Mouse (Mus musculus) thymus, postnatal 10 days (tissue): ENCODE results near the gene Pde4dip.
A peak's percentile ranks its signal among the peaks of the same experiment; 100 is the strongest.

Experiments
- DNase-seq, 2 experiments: peaks; one replicate each; pipeline ENCODE4 v3.0.0; 2021; ENCODE audit warnings: low spot score in 2 of 2

Pde4dip gene

DNA sequence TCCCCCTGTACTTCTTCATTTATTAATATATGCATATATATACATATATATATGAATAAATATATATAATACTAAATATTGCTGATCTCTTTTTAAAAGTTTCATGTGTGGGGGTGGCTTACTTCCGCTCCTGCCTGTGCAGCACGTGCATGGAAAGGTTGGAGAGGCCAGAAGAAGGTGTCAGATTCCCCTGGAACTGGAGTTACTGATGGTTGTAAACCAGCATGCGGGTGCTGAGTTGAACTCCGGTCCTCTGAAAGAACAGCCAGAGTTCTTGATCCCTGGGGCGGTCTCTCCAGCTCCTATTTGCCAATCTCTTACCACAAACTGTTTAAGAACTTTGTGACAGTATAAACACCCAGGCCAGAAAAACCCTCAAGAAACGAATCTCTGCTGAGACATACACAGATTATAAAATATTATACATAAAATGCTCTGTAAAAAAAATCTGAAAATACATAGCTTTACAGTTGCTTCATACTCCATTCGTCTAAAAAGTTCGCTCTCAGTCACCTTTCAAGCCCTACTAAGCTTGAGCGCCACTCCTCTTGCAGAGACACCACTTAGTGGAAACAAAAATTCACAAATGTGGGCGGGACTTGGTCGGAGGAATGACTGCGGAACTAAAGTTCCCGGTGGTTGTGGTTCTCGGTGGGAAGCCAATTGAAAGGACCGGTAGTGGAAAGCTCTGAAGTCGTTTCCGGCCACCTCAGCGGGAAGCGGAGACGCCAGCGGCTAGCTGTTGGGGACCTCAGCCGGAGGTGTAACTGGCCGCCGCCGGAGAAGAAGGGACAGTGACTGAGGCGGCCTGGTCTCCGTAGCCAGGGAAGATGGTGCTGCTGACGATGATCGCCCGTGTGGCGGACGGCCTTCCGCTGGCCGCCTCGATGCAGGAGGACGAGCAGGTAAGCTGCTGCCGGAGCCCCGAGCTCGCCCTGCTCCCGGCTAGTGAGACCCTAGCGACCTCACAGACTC, 12.3 kb upstream of the Pde4dip start, which contains the start of gene Sec22b:
TSS of gene Sec22b (plus strand) at position 675 of the 975 bp plus-strand sequence.
- peak; percentile 74 to 82 for DNase-seq

DNA sequence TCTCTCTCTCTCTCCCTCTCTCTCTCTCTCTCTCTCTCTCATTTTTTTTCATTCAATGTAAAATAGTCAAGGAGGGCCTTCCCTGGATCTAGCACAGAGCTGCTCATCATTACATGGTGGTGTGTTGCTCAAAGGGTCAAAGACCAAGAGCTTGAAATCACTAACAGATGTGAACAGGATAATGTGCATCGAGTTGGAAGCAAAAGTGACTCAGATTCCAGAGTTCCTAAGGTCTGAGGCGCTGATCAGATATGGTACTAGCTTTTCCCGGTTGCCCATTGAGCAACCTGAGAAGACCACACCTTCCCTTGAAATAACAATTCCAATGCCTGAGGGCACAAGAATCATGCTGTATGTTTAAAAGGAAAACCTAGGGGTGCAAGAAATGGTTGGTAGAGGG, 9.9 kb upstream of the Pde4dip start:
- no peak for DNase-seq

DNA sequence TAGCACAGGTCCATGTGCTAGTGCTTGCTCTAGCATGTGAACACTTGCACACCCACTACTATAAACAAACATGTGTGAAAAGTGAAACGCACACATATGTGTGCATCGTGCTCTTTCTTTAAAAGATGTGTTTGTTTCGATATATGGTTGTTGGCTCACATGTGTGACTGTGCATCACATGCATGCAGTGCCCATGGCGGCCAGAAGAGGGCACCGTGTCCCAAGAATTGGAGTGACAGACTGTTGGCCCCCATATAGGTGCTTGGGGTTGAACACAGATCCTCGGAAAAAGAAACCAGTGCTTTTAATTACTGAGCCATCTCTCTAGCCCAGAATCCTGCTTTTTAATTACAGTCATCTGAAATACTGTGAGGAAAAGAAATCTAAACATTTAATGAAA, 6.2 kb upstream of the Pde4dip start:
- DNase-seq: peak in 1 of 2 experiments; percentile 48

DNA sequence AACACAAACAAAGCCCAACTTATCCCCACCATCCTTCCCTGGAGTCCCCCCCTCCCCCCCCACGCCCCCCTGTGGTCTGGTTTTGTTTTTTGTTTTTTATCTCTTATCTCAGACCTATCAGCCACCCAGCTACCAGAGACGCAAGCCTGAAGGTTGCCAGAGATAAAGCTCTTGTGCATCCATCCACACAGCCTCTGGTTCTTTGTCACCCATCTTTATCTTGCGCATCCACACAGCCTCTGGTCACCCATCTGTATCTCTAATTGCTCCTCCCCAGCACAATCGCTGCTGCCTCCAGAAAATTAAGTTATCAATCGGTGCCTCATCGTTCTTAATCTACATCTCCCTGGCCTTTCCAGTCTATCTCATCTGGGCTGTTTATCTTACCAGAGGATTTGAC, 1.7 kb upstream of the Pde4dip start:
- no peak for DNase-seq

DNA sequence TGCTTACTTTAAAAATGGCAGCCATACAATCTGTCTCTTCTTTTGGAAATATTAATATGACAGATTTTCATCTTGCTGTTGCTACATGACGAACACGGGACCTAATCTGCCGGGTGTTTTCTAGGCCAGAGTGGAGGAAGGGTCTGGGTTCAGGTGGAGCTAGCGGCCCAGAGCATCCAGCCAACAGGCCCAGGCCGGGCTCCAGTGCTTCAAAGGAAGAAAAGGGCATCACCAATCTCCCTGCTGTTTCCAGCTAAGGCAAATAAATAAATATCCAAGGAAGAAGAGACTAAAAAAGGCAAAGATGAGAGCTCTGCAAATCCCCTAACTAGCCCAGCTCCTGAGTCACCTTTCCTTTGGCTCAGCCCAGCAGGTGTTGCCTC, 731 bp downstream of the Pde4dip start:
- no peak for DNase-seq

DNA sequence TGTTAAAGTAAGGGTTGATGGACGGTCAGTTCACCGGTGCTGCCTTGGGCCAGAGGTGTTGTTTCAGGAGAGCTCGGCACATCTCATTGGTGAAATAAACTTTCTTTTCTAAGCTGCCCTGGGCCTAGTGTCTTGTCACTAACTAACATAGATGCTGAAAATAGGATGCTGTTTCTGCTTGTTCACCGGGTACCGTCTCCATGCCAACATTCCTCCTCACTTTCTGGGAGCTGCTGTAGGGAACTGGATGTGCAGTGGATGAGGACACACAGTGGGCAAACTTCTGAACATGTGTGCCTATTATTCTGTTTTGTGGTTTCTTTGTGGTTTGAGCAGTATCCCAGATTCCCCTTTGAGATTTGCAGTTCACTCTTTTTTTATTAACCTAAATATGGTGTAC, 6.9 kb downstream of the Pde4dip start:
- no peak for DNase-seq

DNA sequence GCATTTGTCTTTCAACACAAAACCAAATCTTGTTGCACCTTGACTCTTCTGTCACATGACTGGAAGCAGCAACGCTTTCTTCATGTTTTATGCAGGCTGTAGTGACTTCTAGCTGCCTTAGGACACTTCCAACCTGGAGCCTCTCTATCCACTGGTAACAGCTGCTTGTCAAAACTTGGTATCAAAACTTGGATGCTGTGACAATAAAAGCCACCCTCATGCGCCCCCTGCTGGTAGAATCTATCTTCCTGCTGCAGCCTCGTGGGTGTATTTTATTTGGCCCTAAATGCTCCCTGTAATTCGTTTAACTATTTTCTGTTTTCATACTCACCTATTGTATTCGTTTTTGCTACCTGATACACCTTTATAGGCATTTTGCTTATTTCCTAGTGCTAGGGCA, 9.3 kb downstream of the Pde4dip start:
- DNase-seq: peak; percentile 43 to 79

DNA sequence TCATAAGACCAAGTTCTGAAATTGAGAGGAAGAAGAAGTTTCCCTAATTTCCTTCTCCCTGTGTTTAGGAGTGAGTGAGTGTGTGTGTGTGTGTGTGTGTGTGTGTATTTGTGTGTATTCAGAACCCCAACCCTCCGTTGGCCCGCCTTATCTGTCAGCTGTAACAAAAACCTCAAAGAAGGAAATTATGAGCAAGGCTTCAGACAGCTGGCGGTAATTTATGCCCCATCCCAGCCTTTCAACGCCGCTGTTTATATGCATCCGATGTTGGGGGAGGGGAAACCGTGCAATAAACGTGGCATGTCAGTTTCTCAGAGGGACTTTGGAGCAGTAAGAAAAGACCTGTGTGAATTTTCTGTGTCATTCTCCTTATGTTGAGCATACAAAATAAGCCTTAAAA, 12.2 kb downstream of the Pde4dip start:
- DNase-seq: no peak

DNA sequence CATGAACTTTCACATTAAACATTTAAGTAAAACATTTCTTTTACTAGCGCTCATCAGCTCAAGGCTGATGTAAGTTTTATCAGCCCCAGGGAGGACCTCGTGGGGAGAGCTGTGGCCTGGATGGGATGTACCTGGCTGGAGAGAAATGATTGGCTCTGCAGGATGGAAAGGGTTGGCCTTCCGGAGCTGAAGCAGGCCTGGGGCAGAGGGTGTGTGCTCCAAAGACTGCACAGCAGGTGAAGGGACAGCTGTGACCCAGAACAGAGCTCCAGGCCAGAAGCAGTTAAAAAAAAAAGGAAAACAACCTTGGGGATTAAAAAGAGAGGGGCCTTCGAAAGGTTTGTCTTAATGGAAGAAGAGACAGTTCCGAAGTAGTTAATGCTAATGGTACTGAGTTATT, 13.7 kb downstream of the Pde4dip start:
- no peak for DNase-seq

DNA sequence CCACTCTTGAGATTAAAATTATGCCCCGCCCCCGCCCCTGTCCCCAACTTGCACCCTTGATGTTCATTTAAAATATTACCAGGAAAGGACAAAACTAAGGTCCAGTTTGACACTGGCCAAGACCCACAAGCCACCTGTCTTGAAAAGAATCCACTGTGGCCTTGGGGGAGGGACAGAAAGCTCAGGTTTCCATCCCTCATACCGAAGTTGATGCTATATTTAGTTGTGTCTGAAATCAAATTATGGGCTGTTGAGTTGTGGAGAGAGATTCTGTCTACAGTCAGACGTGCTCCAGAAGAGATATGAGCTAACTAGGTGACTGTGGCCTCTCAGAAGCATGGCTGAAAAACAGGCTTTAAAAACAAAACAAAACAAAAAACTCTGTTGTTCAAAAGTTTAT, 18.8 kb downstream of the Pde4dip start:
- DNase-seq: no peak

DNA sequence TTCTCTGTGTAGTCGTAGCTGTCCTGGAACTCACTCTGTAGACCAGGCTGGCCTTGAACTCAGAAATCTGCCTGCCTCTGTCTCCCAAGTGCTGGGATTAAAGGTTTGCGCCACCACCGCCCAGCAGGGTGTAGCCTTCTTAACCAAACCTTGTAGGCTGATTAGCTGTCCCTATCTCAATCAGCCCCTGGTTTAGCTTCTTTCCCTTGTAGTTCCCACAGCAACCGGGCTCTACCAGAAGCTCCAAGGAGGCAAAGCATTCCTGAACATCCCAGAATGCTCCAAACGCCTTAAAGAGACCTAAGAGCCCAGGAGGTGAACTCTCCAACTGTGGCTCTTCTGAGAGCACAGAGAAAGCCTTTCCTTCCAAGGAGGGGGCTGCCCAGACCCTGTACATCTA, 19.8 kb downstream of the Pde4dip start:
- no peak for DNase-seq

DNA sequence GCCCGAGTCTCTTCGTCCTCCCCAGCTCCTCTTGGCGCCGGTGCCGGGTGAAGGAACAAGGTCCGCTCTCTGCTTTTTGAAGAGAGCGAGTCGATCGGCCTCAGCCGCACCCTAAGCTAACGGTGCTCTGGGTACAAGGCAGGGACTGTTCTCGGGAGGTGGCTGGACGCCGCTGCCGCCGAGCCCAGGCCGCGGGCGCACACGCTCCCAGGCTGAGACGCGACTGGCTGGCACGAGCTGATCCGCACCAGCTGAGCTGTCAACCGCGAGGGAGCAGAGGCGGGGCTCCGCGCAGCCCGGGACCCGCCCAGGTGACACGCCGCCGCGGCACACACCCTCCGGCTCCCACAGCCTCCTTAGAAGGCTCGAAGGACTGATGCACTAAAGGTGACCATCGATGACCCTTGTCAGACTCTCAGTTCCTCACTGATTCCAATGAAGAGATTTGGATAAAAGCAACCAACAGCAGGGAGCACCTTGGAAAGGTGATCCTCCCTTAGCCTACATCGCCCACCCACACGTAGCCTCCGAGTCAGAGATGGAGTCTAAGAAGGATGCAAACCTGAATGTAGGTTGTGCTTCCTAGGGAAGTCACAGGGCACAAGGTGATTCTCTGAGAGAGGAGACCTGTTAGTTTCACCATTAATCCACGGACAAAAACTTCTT, 20.4 kb downstream of the Pde4dip start:
- peak; percentile 13 to 49 for DNase-seq

DNA sequence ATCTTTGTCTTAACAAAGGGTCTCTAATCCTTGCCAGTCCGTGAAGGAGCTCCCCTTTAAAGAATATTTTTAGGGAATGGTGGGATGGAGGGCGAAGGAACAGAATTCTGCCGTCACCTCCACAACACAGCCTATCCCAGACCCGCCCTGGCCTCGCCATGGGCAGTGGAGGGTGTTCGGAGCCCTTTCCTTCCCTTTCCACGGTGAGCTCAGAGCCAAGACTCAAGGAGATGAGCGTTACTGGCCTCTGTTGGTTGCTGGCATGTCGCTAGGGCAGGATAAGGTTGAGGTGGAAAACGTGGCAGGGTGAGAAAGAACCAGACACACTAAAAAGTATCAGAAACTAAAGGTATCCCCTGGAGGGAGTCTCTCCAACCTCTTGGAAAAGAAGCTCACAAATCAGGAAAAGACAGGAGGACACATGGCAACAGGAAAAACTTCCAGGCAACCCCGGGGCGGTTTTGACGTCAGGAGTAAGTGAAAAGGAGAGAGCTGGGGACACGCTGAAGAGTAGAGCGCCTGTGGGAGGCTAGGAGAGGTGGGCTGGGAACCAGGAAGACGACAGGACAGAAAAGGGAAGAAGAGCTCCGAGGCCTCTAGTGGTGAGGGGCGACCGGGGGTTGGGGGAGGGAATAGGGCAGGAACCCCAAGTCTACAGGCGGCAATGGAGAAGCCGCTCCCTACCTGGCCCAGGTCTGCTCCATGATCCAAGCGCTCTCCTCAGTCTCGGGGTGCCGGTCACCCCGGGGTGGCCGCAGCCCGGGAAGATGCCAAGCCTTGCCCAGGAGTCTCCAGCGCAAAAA, 21.1 kb downstream of the Pde4dip start:
- no peak for DNase-seq

DNA sequence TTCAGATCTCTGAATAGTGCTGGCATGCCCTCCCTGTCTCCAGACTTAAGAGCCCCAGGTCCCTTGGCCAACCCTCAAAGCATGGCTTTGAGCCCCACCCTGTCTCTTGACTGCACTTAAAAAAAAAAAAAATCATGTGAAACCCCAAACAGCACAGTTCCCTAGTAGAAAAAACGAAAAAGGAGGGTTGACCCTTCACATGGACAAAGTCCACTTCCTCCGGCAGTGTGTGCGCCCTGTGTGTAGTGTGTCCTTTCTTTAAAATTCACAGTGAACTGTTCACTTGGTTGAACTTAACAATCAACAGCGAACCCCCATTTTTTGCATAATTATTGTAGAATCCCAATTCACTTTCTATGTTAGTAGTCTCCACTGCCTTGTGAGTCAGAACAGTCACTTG, 21.8 kb downstream of the Pde4dip start:
- DNase-seq: no peak

DNA sequence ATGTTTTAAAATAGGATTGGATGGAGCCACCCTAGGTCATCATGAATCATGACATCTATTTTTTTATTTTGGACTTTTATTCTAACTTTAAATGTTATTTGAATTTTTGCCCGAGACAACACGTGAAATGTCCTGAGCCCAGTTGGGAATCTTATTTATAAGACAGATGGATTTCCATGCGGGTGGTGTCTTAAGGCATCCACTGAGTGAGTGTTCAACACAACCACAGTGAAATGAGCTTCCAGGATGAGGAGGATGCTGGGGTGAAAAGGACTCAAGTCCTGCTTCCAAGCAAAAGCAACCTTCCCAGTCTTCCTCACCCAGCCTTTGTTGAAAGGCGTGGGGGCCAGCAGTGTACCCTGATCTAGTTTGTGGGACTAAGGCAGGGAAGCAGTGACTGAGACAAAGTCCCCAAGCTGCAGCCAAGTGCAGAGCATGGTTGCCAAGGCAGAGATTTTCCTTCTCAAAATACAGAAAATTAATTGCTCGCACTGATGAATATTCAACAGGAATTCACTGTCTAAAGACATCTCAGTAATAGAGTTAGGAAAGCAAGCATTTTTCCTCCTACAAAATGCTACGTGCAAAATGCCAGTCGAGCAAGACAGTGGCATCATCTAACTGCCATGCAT, 27.6 kb downstream of the Pde4dip start:
- DNase-seq: no peak

DNA sequence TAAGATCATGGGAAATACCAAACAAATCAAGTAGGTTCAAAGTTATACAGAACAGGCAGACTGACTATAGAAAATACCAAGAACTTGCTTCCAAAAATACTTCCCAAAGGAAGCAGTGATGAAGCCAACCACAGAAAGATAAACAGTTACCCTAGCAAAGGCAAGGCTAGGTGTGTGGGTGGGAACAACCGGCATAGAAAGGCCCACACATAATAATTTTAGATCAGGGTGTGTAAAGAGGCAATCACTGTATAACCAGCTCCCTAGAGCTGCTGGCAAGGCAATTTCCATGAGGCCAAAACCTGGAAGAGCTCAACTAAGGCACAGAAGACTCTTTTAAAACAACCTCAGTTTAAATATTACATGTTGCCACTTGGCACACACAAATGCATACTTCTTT, 29.1 kb downstream of the Pde4dip start:
- DNase-seq: no peak

DNA sequence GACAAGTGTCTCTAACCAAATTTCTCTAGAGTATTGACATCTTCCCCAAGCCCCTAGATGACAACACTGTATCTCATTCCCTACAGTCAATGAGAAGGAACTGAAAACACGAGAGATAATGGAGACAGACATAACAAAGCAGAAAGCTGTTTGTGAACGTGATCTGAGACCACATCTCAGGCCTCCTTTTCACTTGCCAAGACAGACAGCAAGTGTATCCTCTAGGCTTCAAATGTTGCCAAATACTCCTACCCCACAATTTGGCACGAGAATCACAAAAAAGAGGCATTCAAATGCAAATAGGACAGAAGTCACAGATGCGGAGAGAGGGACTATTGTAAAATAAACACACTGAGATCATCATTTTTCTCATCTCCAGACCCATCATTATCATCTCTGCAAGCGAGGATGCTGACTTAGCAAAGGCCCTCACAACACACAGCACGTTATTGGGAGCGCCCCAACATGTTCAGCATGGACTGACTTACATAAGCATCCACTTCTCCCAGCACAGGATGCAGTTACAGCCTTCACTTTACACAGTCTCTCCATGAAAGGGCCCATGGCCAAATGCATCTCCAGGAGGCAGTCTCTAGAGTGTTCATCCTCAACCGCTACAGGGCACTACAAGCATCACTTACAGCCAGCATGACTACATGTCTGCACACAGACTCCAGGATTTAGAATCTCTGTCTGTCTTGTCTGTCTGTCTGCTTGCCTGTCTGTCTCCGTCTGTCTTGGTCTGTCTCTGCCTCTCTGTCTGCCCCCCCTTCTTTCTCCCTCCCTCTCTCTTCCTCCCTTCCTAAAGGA, 33.7 kb downstream of the Pde4dip start:
- no peak for DNase-seq

DNA sequence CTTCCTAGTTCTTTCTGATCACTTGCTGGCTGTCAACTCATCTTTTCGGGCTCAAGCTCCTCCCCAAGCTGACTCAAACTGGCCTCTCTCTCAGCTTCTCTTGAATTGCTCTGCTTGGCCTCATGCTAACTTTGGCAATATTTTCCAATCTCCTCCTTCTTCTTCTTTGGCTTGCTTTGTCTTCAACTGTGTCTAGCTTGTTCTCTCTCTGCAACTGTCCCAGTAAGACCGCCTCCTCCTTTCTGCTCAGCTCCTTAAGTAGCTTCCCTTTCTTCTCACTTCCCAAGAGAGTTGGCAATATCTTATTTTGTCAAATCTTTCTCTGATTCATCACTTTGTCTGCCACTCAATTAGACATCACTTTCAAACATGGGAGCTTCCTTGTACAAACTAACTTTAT, 36.7 kb downstream of the Pde4dip start:
- no peak for DNase-seq

DNA sequence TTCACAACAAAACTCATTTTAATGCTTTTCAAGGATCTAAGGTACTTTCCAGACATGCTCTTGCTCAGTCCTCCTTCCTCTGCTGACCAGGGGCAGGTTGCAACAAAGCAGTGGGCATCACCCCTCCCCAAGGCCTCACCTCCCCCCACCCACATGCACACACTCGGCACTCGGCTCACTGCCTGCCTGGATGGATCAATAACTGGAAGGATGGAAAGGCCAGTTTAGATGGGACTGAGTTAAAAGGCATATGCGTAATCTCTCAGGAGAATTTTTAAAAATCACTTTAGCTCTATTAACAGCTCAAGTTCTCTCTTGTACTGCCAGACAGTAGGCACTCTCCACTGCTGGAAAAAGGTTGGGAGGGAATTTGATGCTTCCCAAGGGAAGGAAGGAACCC, 40.9 kb downstream of the Pde4dip start:
- no peak for DNase-seq

DNA sequence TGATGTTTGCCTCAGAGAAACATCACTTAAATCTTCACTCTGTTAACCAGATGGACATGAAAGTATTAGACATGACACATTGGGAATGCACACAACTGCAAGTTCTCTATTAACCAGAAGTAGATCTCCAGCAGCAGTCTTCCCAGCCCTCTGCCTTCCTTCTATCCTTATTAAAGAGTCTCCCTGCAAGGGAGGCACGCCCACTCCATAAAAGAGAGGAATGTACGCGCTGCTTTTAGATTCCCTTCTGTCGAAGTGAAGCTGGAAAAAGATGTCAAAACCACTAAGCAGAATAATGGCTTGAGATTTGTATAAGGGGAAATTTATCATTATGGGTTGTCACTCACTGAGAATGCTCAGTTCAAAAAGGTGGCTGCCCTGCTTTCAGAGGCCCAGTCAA, 42.1 kb downstream of the Pde4dip start:
- DNase-seq: no peak

DNA sequence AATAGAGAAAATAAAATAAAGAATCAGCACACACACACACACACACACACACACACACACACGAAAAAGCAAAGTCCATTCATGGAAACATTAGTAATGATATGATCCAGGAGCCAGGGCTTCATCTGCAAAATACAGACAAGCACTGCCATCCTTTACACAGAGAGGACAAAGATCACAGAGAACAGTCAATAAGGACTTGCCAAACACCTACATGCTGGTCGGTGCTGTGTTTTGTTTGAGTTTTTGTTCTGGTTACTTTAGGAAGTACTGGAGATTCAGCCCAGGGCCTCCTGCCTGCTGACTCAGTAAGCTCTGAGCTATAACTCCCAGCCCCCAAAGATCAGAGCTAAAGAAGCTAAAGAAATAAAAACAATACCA, 43.7 kb downstream of the Pde4dip start:
- no peak for DNase-seq
